Mouse (Mus musculus) kidney, postnatal 0 days (tissue): Measurements from ENCODE around the gene Dcakd. TPM values are rescaled to one million over a fixed set of nuclear protein-coding genes. Genes with fewer than 3 reads are reported as not detected.

Source experiments
- ATAC-seq: fragments of 200-750 bp; cut with Nextera tagmentation; replicated peaks from 2 replicates; pipeline ENCODE4 v1.8.0; 2017; ENCODE audit warnings: low read depth, moderate number of reproducible peaks, moderate TSS enrichment, moderate library complexity; ENCODE audit not compliant: low FRiP score
- DNase-seq: peaks from one replicate; pipeline ENCODE4 v3.0.0-alpha.2; 2016; ENCODE audit warnings: low spot score
- H3K27ac ChIP-seq: fragments of 300-500 bp; sonication (generic); 2 replicates; pipeline ENCODE4 v1.5.1; 2014; ENCODE audit warnings: mild to moderate bottlenecking
- H3K27me3 ChIP-seq: fragments of 300-500 bp; sonication (generic); 2 replicates; pipeline ENCODE4 v1.6.1; 2014; ENCODE audit warnings: low read length, mixed read lengths; ENCODE audit not compliant: insufficient read depth
- H3K36me3 ChIP-seq: fragments of 300-500 bp; sonication (generic); 2 replicates; pipeline ENCODE4 v1.6.1; 2014; ENCODE audit warnings: low read length, mixed read lengths; ENCODE audit not compliant: insufficient read depth
- H3K4me1 ChIP-seq: fragments of 300-500 bp; sonication (generic); replicated peaks from 2 replicates; pipeline ENCODE4 v1.6.1; 2014; ENCODE audit warnings: antibody characterized with exemption, low read length, mixed read lengths; ENCODE audit not compliant: insufficient read depth
- H3K4me2 ChIP-seq: fragments of 300-500 bp; sonication (generic); 2 replicates; pipeline ENCODE4 v1.6.1; 2014; ENCODE audit warnings: mild to moderate bottlenecking, low read length, moderate library complexity, mixed read lengths
- H3K4me3 ChIP-seq: fragments of 300-500 bp; sonication (generic); replicated peaks from 2 replicates; pipeline ENCODE4 v1.5.1; 2014; ENCODE audit warnings: low read depth, low read length
- H3K9ac ChIP-seq: fragments of 300-500 bp; sonication (generic); 2 replicates; pipeline ENCODE4 v1.6.1; 2014; ENCODE audit warnings: low read depth, low read length
- H3K9me3 ChIP-seq: fragments of 300-500 bp; sonication (generic); replicated peaks from 2 replicates; pipeline ENCODE4 v1.6.1; 2016; ENCODE audit warnings: low read length, inconsistent platforms, mixed read lengths
- CTCF ChIP-seq: IDR thresholded peaks from 2 replicates; pipeline ENCODE4 v1.5.1; 2016; ENCODE audit warnings: antibody characterized with exemption, low read depth, mild to moderate bottlenecking, moderate library complexity
- WGBS: fragments of 180-500 bp; shearing (Covaris S2); extraction: QIAGEN DNeasy Blood & Tissue Kit; methylation state at CpG from one replicate; pipeline ENCODE4 v1.1.7; 2014; 5-methylcytosine and 5-hydroxymethylcytosine counted together
- polyA plus RNA-seq: library from polyadenylated mRNA; unstranded; fragments of >200 nt; fragmentation: Nextera tagmentation; extraction: Ambion mirVana; gene quantifications from 2 replicates; pipeline ENCODE4 v1.2.1, GENCODE M21; 2015

The Dcakd gene
- polyA plus RNA-seq, 1 experiment from 2014 or later, result 103 TPM

- H3K4me2 ChIP-seq, result no peak overlapping the region
- TF ChIP-seq CTCF, result no peak
- no peaks in the 10 kb centered on the region for H3K9me3 ChIP-seq
- no peak for ATAC-seq
- no peak overlapping the region for H3K27ac ChIP-seq
- no peaks in the 10 kb centered on the region for H3K27me3 ChIP-seq
- H3K4me3 ChIP-seq, result no peak overlapping the region
- peaks cover 51% of the 10 kb centered on the region for H3K36me3 ChIP-seq
- DNase-seq, result no peak
- WGBS, result 89% methylated on average over 10 of the region's 10 CpGs
- H3K4me1 ChIP-seq, result no peaks in the 10 kb centered on the region
- H3K9ac ChIP-seq, result no peak overlapping the region
Measured at GRCm38 (mm10) chr11:103070322-103070880, 42.3 kb upstream of the Dcakd start.

GRCm38 (mm10) chr11:103069731-103070130 is 41.6 kb upstream of the Dcakd start:
- ATAC-seq (no peak), DNase-seq (no peak)
- no peak for TF ChIP-seq CTCF
- Histone ChIP-seq H3K27ac (no peak overlapping the region), H3K4me1 (no peaks in the 10 kb centered on the region), H3K9ac (no peak overlapping the region), H3K4me3 (no peak overlapping the region), H3K4me2 (no peak overlapping the region), H3K36me3 (peaks cover 56% of the 10 kb centered on the region), H3K27me3 (no peaks in the 10 kb centered on the region), H3K9me3 (no peaks in the 10 kb centered on the region)
- WGBS, result 95% methylated on average over 2 of the region's 2 CpGs

GRCm38 (mm10) chr11:103068884-103069283 is 40.8 kb upstream of the Dcakd start:
- Histone ChIP-seq H3K9me3 (no peaks in the 10 kb centered on the region), H3K4me3 (no peak overlapping the region), H3K36me3 (peaks cover 64% of the 10 kb centered on the region), H3K9ac (no peak overlapping the region), H3K27me3 (no peaks in the 10 kb centered on the region), H3K27ac (no peak overlapping the region), H3K4me1 (no peaks in the 10 kb centered on the region), H3K4me2 (no peak overlapping the region)
- WGBS, result 90% methylated on average over 11 of the region's 11 CpGs
- ATAC-seq (no peak), DNase-seq (no peak)
- no peak for TF ChIP-seq CTCF

GRCm38 (mm10) chr11:103068272-103068671 is 40.1 kb upstream of the Dcakd start:
- Histone ChIP-seq H3K9me3 (no peaks in the 10 kb centered on the region), H3K4me3 (no peak overlapping the region)

GRCm38 (mm10) chr11:103067457-103068001 is 39.4 kb upstream of the Dcakd start:
- Histone ChIP-seq H3K4me3 (no peak overlapping the region), H3K9me3 (no peaks in the 10 kb centered on the region), H3K4me2 (no peak overlapping the region), H3K27ac (no peak overlapping the region), H3K9ac (no peak overlapping the region), H3K27me3 (no peaks in the 10 kb centered on the region), H3K4me1 (no peaks in the 10 kb centered on the region), H3K36me3 (peaks cover 75% of the 10 kb centered on the region)
- 55% methylated on average over 8 of the region's 8 CpGs for WGBS
- DNase-seq (no peak), ATAC-seq (no peak)
- no peak for TF ChIP-seq CTCF

More at GRCm38 (mm10) chr11:103068272-103068671, 40.1 kb upstream of the Dcakd start:
- peaks cover 70% of the 10 kb centered on the region for H3K36me3 ChIP-seq
- 96% methylated on average over 4 of the region's 4 CpGs for WGBS
- H3K27me3 ChIP-seq, result no peaks in the 10 kb centered on the region
- no peak overlapping the region for H3K4me2 ChIP-seq
- no peak for TF ChIP-seq CTCF
- ATAC-seq (no peak), DNase-seq (no peak)
- H3K27ac ChIP-seq, result no peak overlapping the region
- no peaks in the 10 kb centered on the region for H3K4me1 ChIP-seq
- H3K9ac ChIP-seq, result no peak overlapping the region

GRCm38 (mm10) chr11:103067051-103067361 is 38.9 kb upstream of the Dcakd start:
- Histone ChIP-seq H3K36me3 (peaks cover 76% of the 10 kb centered on the region), H3K9ac (no peak overlapping the region), H3K4me3 (no peak overlapping the region), H3K4me2 (no peak overlapping the region), H3K9me3 (no peaks in the 10 kb centered on the region), H3K27me3 (no peaks in the 10 kb centered on the region), H3K4me1 (no peaks in the 10 kb centered on the region), H3K27ac (no peak overlapping the region)
- TF ChIP-seq CTCF, result no peak
- ATAC-seq, result no peak
- 94% methylated on average over 6 of the region's 6 CpGs for WGBS
- DNase-seq, result no peak
